Mouse (Mus musculus) olfactory bulb, adult 2 months (tissue): ENCODE measurements around the gene Psmd13.

Experiments
- CTCF ChIP-seq: fragments of 200-500 bp; IDR thresholded peaks from 2 replicates; pipeline ENCODE4 v1.5.1; 2012; ENCODE audit warnings: low read depth, mild to moderate bottlenecking, low read length, moderate library complexity; ENCODE audit not compliant: insufficient read depth
- POLR2A ChIP-seq: fragments of 200-500 bp; IDR thresholded peaks from 2 replicates; pipeline ENCODE4 v1.6.1; 2012; ENCODE audit warnings: mild to moderate bottlenecking, low read depth, low read length, moderate library complexity; ENCODE audit not compliant: insufficient read depth

DNA sequence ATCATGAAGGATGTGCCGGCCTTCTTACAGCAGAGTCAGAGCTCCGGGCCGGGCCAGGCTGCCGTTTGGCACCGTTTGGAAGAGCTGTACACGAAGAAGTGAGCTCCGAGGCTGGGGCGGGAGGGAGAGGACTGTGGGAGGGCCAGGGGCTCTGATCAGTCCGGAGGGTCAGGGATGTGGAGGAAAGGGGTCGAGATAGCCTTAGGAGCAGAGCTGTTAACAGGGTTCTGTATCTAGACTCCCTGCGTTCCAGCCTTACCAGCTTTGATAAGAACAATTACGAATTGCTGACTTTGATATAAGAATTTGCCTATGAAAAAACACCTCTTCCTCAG is 668 bp downstream of the Psmd13 start:
- TF ChIP-seq POLR2A: no peak
- TF ChIP-seq CTCF: no peak
